Mouse (Mus musculus): ENCODE measurements around the gene Atad1. TPM values are rescaled to one million over a fixed set of nuclear protein-coding genes. Genes with fewer than 3 reads are reported as not detected.
"Not testable (repeated sequence)": the region's sequence is repeated elsewhere in the genome, so short reads cannot be mapped to it uniquely, and the experiment has no call there.

Atad1 gene
- total and polyA plus RNA-seq, 2 experiments from 2014 or later, result 89.3 to 108 TPM

GRCm38 (mm10) chr19:32683081-32683480 lies 56.5 kb downstream of the Atad1 start:
- no peak overlapping the region for H3K4me2 ChIP-seq (ENCODE audit: low read depth, low read length, poor library complexity, severe bottlenecking)
- no peak for TF ChIP-seq CTCF (IDR thresholded peaks at IDR 0.05)
- no peak overlapping the region for H3K4me3 ChIP-seq (ENCODE audit: low read depth, low read length)
- H3K27me3 ChIP-seq (ENCODE audit: insufficient read depth, low read length), result no peaks in the 10 kb centered on the region
- H3K9ac ChIP-seq (replicated peaks; ENCODE audit: low read length, poor library complexity, severe bottlenecking), result no peak overlapping the region
- 88% methylated on average over 5 of the region's 5 CpGs for WGBS
- DNase-seq (ENCODE audit: low spot score) (no peak), ATAC-seq (ENCODE audit: low FRiP score) (no peak)
- no peak overlapping the region for H3K27ac ChIP-seq (ENCODE audit: low read depth, low read length)
- H3K4me1 ChIP-seq (ENCODE audit: insufficient read depth, low read length), result no peaks in the 10 kb centered on the region
- no peaks in the 10 kb centered on the region for H3K9me3 ChIP-seq (ENCODE audit: low read length)
- peaks cover 8% of the 10 kb centered on the region; the same call in 1 of the 2 replicates for H3K36me3 ChIP-seq (ENCODE audit: insufficient read depth, low read length)

- Histone ChIP-seq H3K36me3 (ENCODE audit: insufficient read depth, low read length) (peaks cover 6% of the 10 kb centered on the region; the same call in 1 of the 2 replicates), H3K4me3 (ENCODE audit: low read depth, low read length) (no peak overlapping the region), H3K9ac (replicated peaks; ENCODE audit: low read length, poor library complexity, severe bottlenecking) (no peak overlapping the region), H3K27me3 (ENCODE audit: insufficient read depth, low read length) (no peaks in the 10 kb centered on the region), H3K4me1 (ENCODE audit: insufficient read depth, low read length) (no peaks in the 10 kb centered on the region), H3K9me3 (ENCODE audit: low read length) (no peaks in the 10 kb centered on the region), H3K27ac (ENCODE audit: low read depth, low read length) (no peak overlapping the region), H3K4me2 (ENCODE audit: low read depth, low read length, poor library complexity, severe bottlenecking) (no peak overlapping the region)
- ATAC-seq (ENCODE audit: low FRiP score) (no peak), DNase-seq (ENCODE audit: low spot score) (no peak)
- 97% methylated on average over 2 of the region's 2 CpGs for WGBS
- no peak for TF ChIP-seq CTCF (IDR thresholded peaks at IDR 0.05)
Observed at GRCm38 (mm10) chr19:32680894-32681293, 58.7 kb downstream of the Atad1 start.

GRCm38 (mm10) chr19:32675766-32676165 lies 63.8 kb downstream of the Atad1 start:
- H3K4me2 ChIP-seq (ENCODE audit: low read depth, low read length, poor library complexity, severe bottlenecking), result no peak overlapping the region
- no peaks in the 10 kb centered on the region for H3K4me1 ChIP-seq (ENCODE audit: insufficient read depth, low read length)
- DNase-seq (ENCODE audit: low spot score) (no peak), ATAC-seq (ENCODE audit: low FRiP score) (no peak)
- H3K9me3 ChIP-seq (ENCODE audit: low read length), result no peaks in the 10 kb centered on the region
- no peak overlapping the region for H3K4me3 ChIP-seq (ENCODE audit: low read depth, low read length)
- no peak overlapping the region for H3K27ac ChIP-seq (ENCODE audit: low read depth, low read length)
- H3K27me3 ChIP-seq (ENCODE audit: insufficient read depth, low read length), result no peaks in the 10 kb centered on the region
- no peak overlapping the region for H3K9ac ChIP-seq (replicated peaks; ENCODE audit: low read length, poor library complexity, severe bottlenecking)
- WGBS, result 96% methylated on average over 3 of the region's 3 CpGs
- H3K36me3 ChIP-seq (ENCODE audit: insufficient read depth, low read length), result peaks cover 18% of the 10 kb centered on the region
- no peak for TF ChIP-seq CTCF (IDR thresholded peaks at IDR 0.05)

GRCm38 (mm10) chr19:32667830-32668229 lies 71.8 kb downstream of the Atad1 start:
- 100% methylated on average over 1 of the region's 1 CpGs for WGBS

GRCm38 (mm10) chr19:32665243-32665642 lies 74.3 kb downstream of the Atad1 start:
- H3K9me3 ChIP-seq (ENCODE audit: low read length), result no peaks in the 10 kb centered on the region
- DNase-seq (ENCODE audit: low spot score) (no peak), ATAC-seq (ENCODE audit: low FRiP score) (no peak)
- H3K9ac ChIP-seq (replicated peaks; ENCODE audit: low read length, poor library complexity, severe bottlenecking), result no peak overlapping the region
- H3K4me2 ChIP-seq (ENCODE audit: low read depth, low read length, poor library complexity, severe bottlenecking), result no peak overlapping the region
- no peak overlapping the region for H3K4me3 ChIP-seq (ENCODE audit: low read depth, low read length)
- peaks cover 6% of the 10 kb centered on the region; the same call in 1 of the 2 replicates for H3K36me3 ChIP-seq (ENCODE audit: insufficient read depth, low read length)
- WGBS, result 92% methylated on average over 8 of the region's 8 CpGs
- no peak overlapping the region for H3K27ac ChIP-seq (ENCODE audit: low read depth, low read length)
- H3K27me3 ChIP-seq (ENCODE audit: insufficient read depth, low read length), result no peaks in the 10 kb centered on the region
- no peak for TF ChIP-seq CTCF (IDR thresholded peaks at IDR 0.05)
- no peaks in the 10 kb centered on the region for H3K4me1 ChIP-seq (ENCODE audit: insufficient read depth, low read length)

More at GRCm38 (mm10) chr19:32667830-32668229, 71.8 kb downstream of the Atad1 start:
- H3K27ac ChIP-seq (ENCODE audit: low read depth, low read length); H3K9me3 ChIP-seq (ENCODE audit: low read length); H3K4me3 ChIP-seq (ENCODE audit: low read depth, low read length); ATAC-seq (ENCODE audit: low FRiP score); H3K4me2 ChIP-seq (ENCODE audit: low read depth, low read length, poor library complexity, severe bottlenecking); H3K4me1 ChIP-seq (ENCODE audit: insufficient read depth, low read length); H3K27me3 ChIP-seq (ENCODE audit: insufficient read depth, low read length); H3K9ac ChIP-seq (replicated peaks; ENCODE audit: low read length, poor library complexity, severe bottlenecking); DNase-seq (ENCODE audit: low spot score): not testable (repeated sequence)
- H3K36me3 ChIP-seq (ENCODE audit: insufficient read depth, low read length), result peaks cover 11% of the 10 kb centered on the region; the same call in 1 of the 2 replicates

GRCm38 (mm10) chr19:32662936-32663335 lies 76.7 kb downstream of the Atad1 start:
- Histone ChIP-seq H3K36me3 (ENCODE audit: insufficient read depth, low read length) (peaks cover 6% of the 10 kb centered on the region; the same call in 1 of the 2 replicates), H3K27ac (ENCODE audit: low read depth, low read length) (no peak overlapping the region), H3K4me3 (ENCODE audit: low read depth, low read length) (no peak overlapping the region), H3K9ac (replicated peaks; ENCODE audit: low read length, poor library complexity, severe bottlenecking) (no peak overlapping the region), H3K9me3 (ENCODE audit: low read length) (no peaks in the 10 kb centered on the region), H3K4me1 (ENCODE audit: insufficient read depth, low read length) (no peaks in the 10 kb centered on the region), H3K4me2 (ENCODE audit: low read depth, low read length, poor library complexity, severe bottlenecking) (no peak overlapping the region), H3K27me3 (ENCODE audit: insufficient read depth, low read length) (no peaks in the 10 kb centered on the region)
- no peak for TF ChIP-seq CTCF (IDR thresholded peaks at IDR 0.05)
- no peak for DNase-seq (ENCODE audit: low spot score)
- 95% methylated on average over 6 of the region's 6 CpGs for WGBS
- no peak for ATAC-seq (ENCODE audit: low FRiP score)

Measured in midbrain, postnatal 0 days (tissue).